Mouse (Mus musculus) lung, postnatal 0 days (tissue): ENCODE measurements around the gene Rprd2. TPM values are rescaled to one million over a fixed set of nuclear protein-coding genes. Genes with fewer than 3 reads are reported as not detected.
"Not testable (repeated sequence)": the region's sequence is repeated elsewhere in the genome, so short reads cannot be mapped to it uniquely, and the experiment has no call there.

ENCODE experiments used
- ATAC-seq: fragments of 200-750 bp; cut with Nextera tagmentation; 2 replicates; pipeline ENCODE4 v1.8.0; 2017; ENCODE audit warnings: moderate library complexity
- DNase-seq: peaks from one replicate; pipeline ENCODE4 v3.0.0-alpha.2; 2016; ENCODE audit warnings: low spot score
- H3K27ac ChIP-seq: fragments of 300-500 bp; sonication (generic); 2 replicates; pipeline ENCODE4 v1.5.1; 2014; ENCODE audit warnings: antibody characterized with exemption, mild to moderate bottlenecking, low read length, mixed read lengths
- H3K27me3 ChIP-seq: fragments of 300-500 bp; sonication (generic); replicated peaks from 2 replicates; pipeline ENCODE4 v1.6.1; 2014; ENCODE audit warnings: low read length, mixed read lengths; ENCODE audit not compliant: insufficient read depth
- H3K36me3 ChIP-seq: fragments of 300-500 bp; sonication (generic); 2 replicates; pipeline ENCODE4 v1.6.1; 2014; ENCODE audit warnings: low read length, mixed read lengths; ENCODE audit not compliant: insufficient read depth
- H3K4me1 ChIP-seq: fragments of 300-500 bp; sonication (generic); 2 replicates; pipeline ENCODE4 v1.6.1; 2014; ENCODE audit warnings: antibody characterized with exemption, low read depth, low read length, mixed read lengths; ENCODE audit not compliant: insufficient read depth
- H3K4me2 ChIP-seq: fragments of 300-500 bp; sonication (generic); replicated peaks from 2 replicates; pipeline ENCODE4 v1.6.1; 2014; ENCODE audit warnings: low read depth, mild to moderate bottlenecking, low read length, moderate library complexity, mixed read lengths
- H3K4me3 ChIP-seq: fragments of 300-500 bp; sonication (generic); 2 replicates; pipeline ENCODE4 v1.5.1; 2014; ENCODE audit warnings: low read depth, low read length
- H3K9ac ChIP-seq: fragments of 300-500 bp; sonication (generic); replicated peaks from 2 replicates; pipeline ENCODE4 v1.6.1; 2014; ENCODE audit warnings: low read depth, mild to moderate bottlenecking
- H3K9me3 ChIP-seq: fragments of 300-500 bp; sonication (generic); 2 replicates; pipeline ENCODE4 v1.6.1; 2016; ENCODE audit warnings: low read length, mixed read lengths
- CTCF ChIP-seq: IDR thresholded peaks from 2 replicates; pipeline ENCODE4 v1.5.1; 2016; ENCODE audit warnings: antibody characterized with exemption, mild to moderate bottlenecking
- EP300 ChIP-seq: IDR thresholded peaks from 2 replicates; pipeline ENCODE4 v1.6.1; 2016; ENCODE audit warnings: antibody characterized with exemption, mild to moderate bottlenecking, control low read depth
- WGBS: fragments of 180-500 bp; shearing (Covaris S2); extraction: QIAGEN DNeasy Blood & Tissue Kit; methylation state at CpG from one replicate; pipeline ENCODE4 v1.1.7; 2014; 5-methylcytosine and 5-hydroxymethylcytosine counted together
- polyA plus RNA-seq: library from polyadenylated mRNA; unstranded; fragments of >200 nt; fragmentation: Nextera tagmentation; extraction: Ambion mirVana; gene quantifications from 2 replicates; pipeline ENCODE4 v1.2.1, GENCODE M21; 2015

Rprd2 gene
- polyA plus RNA-seq, 1 experiment from 2014 or later, result 14.0 TPM

GRCm38 (mm10) chr3:95826275-95826674 is 7.6 kb upstream of the Rprd2 start:
- TF ChIP-seq EP300, result no peak
- no peak for TF ChIP-seq CTCF
- Histone ChIP-seq H3K4me1 (no peaks in the 10 kb centered on the region), H3K36me3 (peaks cover 19% of the 10 kb centered on the region; the same call in 1 of the 2 replicates), H3K4me2 (no peak overlapping the region), H3K9ac (no peak overlapping the region), H3K27me3 (no peaks in the 10 kb centered on the region), H3K4me3 (no peak overlapping the region), H3K9me3 (no peaks in the 10 kb centered on the region), H3K27ac (no peak overlapping the region)
- DNase-seq, result no peak
- ATAC-seq, result no peak
- 53% methylated on average over 2 of the region's 2 CpGs for WGBS

- ATAC-seq, result no peak
- H3K27ac ChIP-seq, result peak overlapping the region; percentile 100
- peak overlapping the region; percentile 35; the same call in 1 of the 2 replicates for H3K9ac ChIP-seq
- H3K36me3 ChIP-seq, result no peaks in the 10 kb centered on the region
- peaks cover 10% of the 10 kb centered on the region; the same call in 1 of the 2 replicates for H3K4me1 ChIP-seq
- 26% methylated on average over 10 of the region's 10 CpGs for WGBS
- peak; percentile 9 for DNase-seq
- peak overlapping the region; percentile 57 for H3K4me2 ChIP-seq
- H3K27me3 ChIP-seq, result no peaks in the 10 kb centered on the region
- TF ChIP-seq CTCF (peak; percentile 23), EP300 (no peak)
- H3K9me3 ChIP-seq, result no peaks in the 10 kb centered on the region
- peak overlapping the region; percentile 82 for H3K4me3 ChIP-seq
Observed at GRCm38 (mm10) chr3:95820046-95821010, 1.7 kb upstream of the Rprd2 start.

GRCm38 (mm10) chr3:95819351-95819985 is 805 bp upstream of the Rprd2 start:
- Histone ChIP-seq H3K9me3 (no peaks in the 10 kb centered on the region), H3K36me3 (no peaks in the 10 kb centered on the region), H3K9ac (peak overlapping the region; percentile 35; the same call in 1 of the 2 replicates), H3K4me2 (peak overlapping the region; percentile 57), H3K4me3 (peak overlapping the region; percentile 82), H3K27me3 (no peaks in the 10 kb centered on the region), H3K4me1 (peaks cover 10% of the 10 kb centered on the region; the same call in 1 of the 2 replicates), H3K27ac (peak overlapping the region; percentile 100)
- DNase-seq, result peak; percentile 100
- TF ChIP-seq CTCF (peak; percentile 41), EP300 (0 out of 2 replicates have a peak, but pooled peaks have one; percentile 35)
- WGBS, result under 1% methylated on average over 49 of the region's 49 CpGs
- peak; percentile 96 for ATAC-seq

- Histone ChIP-seq H3K9ac (peak overlapping the region; percentile 97), H3K4me2 (peak overlapping the region; percentile 67), H3K27me3 (no peaks in the 10 kb centered on the region), H3K27ac (peak overlapping the region; percentile 100), H3K36me3 (no peaks in the 10 kb centered on the region), H3K4me1 (peaks cover 10% of the 10 kb centered on the region; the same call in 1 of the 2 replicates), H3K4me3 (peak overlapping the region; percentile 82), H3K9me3 (no peaks in the 10 kb centered on the region)
- DNase-seq, result peak; percentile 66
- TF ChIP-seq CTCF (no peak), EP300 (no peak)
- WGBS, result under 1% methylated on average over 21 of the region's 21 CpGs
- ATAC-seq, result no peak
Observed at GRCm38 (mm10) chr3:95818026-95818511, 594 bp downstream of the Rprd2 start.

- Histone ChIP-seq H3K27me3 (no peaks in the 10 kb centered on the region), H3K36me3 (no peaks in the 10 kb centered on the region), H3K4me2 (no peak overlapping the region), H3K4me1 (peaks cover 10% of the 10 kb centered on the region; the same call in 1 of the 2 replicates), H3K27ac (no peak overlapping the region; the same call in 1 of the 2 replicates), H3K9ac (no peak overlapping the region), H3K9me3 (no peaks in the 10 kb centered on the region), H3K4me3 (no peak overlapping the region)
- ATAC-seq, result no peak
- TF ChIP-seq EP300, result no peak
- no peak for TF ChIP-seq CTCF
- WGBS, result 72% methylated on average over 3 of the region's 3 CpGs
- peak; percentile 21 for DNase-seq
Observed at GRCm38 (mm10) chr3:95816681-95817080, 2.0 kb downstream of the Rprd2 start.

GRCm38 (mm10) chr3:95808384-95808783 is 10.3 kb downstream of the Rprd2 start:
- H3K4me1 ChIP-seq, result no peaks in the 10 kb centered on the region
- peaks cover 4% of the 10 kb centered on the region; the same call in 1 of the 2 replicates for H3K36me3 ChIP-seq
- no peaks in the 10 kb centered on the region for H3K27me3 ChIP-seq
- no peak overlapping the region for H3K27ac ChIP-seq
- H3K4me2 ChIP-seq, result no peak overlapping the region
- ATAC-seq (no peak), DNase-seq (no peak)
- no peak overlapping the region for H3K9ac ChIP-seq
- TF ChIP-seq CTCF (no peak), EP300 (no peak)
- WGBS, result 44% methylated on average over 2 of the region's 2 CpGs
- H3K9me3 ChIP-seq, result no peaks in the 10 kb centered on the region
- H3K4me3 ChIP-seq, result no peak overlapping the region

- not testable (repeated sequence) for H3K4me3 ChIP-seq, H3K27me3 ChIP-seq, H3K4me1 ChIP-seq, H3K4me2 ChIP-seq, H3K9ac ChIP-seq, ATAC-seq, H3K27ac ChIP-seq, DNase-seq, H3K9me3 ChIP-seq, H3K36me3 ChIP-seq
- WGBS, result 94% methylated on average over 3 of the region's 6 CpGs
Observed at GRCm38 (mm10) chr3:95807630-95808029, 11.0 kb downstream of the Rprd2 start.
